Mouse (Mus musculus): Measurements from ENCODE around the gene Cactin.

GRCm38 (mm10) chr10:81375322-81375721 is 54.4 kb downstream of the Cactin start:
- TF ChIP-seq POLR2A (IDR thresholded peaks at IDR 0.05; ENCODE audit: borderline replicate concordance, control insufficient read depth, low read depth, low read length) (no peak), CTCF (IDR thresholded peaks at IDR 0.05; ENCODE audit: control insufficient read depth, insufficient read depth, low read length) (no peak)

Data from bone marrow, adult 2 months (tissue).